Mouse (Mus musculus) right cerebral cortex, postnatal 14 days (tissue): ENCODE data around the gene Xiap.
"Not testable (repeated sequence)": the region's sequence is repeated elsewhere in the genome, so short reads cannot be mapped to it uniquely, and the experiment has no call there.

ENCODE experiments used
- DNase-seq: peaks from one replicate; pipeline ENCODE4 v3.0.0; 2022

The Xiap gene

DNA sequence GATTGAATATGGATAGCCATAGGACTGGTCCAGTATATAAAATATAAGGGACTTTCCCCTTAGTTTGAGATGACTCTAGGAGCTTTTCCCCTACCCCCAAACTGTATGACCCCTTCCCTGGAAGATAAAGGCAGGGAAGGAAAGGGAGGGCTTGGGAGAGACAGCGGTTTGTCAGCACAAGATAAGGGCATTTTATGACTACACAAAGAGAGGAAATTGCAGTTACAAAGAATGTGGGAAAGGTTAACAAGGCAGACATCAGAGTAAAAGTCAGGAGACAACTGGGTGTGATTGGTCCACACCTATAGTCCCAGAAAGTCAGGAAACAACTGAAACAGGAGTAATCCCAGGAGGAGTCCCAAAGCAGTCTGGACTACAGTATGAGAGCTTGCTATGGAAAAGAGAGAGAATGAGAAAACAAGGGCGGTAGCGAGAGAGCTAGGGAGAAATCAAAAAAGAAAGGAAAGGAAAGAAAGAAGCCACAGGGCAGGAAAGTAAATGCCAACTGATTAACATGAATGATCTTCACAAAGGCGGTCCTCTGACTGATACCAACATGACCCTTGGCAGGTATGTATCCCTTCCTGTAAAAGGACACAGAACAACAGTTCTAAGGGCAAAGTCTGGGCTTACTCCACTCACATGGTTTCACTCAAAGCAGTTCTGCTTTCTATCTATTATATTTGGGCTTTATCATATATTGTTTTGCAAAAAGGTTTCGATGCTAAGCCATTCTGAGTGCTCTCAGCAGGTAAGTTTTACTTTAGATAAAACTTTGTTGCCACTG, at the start of gene Xiap:
Xiap (plus strand) TSS at position 398 of the 787 bp plus-strand sequence.
- DNase-seq, result no peak

DNA sequence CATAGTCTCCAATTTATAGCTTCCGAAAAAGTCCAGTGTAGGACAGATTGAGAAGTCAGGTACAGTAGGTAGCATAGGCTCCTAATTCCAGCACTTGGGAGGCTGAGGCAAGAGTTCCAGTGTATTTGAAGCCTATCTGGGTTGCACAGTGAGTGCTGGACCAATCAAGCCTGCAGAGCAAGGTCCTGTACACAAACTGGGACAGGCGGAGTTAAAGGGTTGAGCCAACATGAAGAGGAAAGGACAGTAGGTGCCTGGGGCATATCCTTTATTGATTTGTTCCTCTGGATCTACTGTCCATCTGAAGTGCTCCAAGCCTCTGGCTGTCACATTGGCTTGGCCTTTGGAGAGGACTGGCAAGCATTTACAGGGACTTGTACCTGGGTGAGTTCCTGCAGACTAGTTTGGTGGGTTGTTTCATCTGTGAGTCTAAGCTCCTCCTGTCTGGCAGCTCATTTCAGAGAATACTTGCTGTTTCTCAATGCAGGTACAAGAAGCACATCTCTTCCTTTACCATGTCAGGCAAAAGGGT, 46.7 kb upstream of the Xiap start:
- no peak for DNase-seq

DNA sequence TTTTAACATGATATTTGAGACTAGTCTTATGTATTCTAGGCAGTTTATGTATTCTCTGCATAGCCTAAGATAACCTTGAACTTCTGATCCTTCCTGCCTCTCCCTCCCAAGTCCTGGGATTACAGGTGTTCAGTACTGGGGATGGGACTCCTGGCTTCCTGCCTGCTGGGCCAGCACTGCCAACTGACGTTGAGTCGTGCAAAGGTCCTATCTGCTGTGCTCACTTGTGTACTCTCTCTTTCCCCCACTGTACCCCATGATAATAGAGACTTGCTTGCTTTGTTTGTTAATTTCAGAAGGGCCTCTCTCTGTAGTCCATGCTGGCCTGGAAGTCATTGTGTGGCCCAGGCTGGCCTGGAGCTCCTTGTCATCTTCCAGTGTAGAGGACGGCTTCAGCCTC, 45.7 kb upstream of the Xiap start:
- DNase-seq, result no peak

DNA sequence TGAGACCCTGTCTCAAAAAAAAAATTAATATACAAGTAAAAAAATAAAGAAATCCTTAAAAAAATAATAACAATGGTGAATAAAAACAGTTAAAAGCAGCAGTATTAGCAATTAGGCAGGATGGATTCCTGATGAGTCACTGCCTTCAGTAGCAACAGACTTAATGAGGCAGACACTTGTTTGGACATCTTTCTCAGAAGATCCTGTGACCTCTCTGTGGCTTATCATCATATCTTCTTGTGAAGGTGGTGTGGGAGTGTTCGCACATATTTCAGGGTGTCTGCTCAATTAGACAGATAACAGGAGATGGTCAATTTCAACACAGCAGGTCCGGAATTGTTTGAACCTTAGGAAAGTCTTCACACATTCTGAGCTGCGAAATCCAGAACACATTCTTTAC, 45.0 kb upstream of the Xiap start:
- no peak for DNase-seq

DNA sequence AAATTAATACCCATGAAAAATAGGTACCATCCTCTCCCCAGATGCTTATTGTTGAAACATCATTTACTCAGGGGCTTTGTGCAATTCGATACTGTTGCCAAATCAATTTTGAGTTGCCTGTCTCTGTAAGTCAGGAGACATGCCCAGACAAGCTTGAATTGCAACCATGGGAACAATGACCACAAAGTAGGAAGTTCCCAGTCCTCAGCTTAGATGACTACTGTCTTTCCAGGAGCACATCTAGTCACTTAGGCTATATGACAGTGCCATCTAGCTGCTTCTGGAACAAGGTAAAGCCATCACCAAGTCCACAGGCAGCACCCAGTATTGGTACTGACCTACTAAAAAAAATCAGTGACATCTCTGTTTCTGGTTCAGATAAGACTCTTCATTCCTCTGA, 41.4 kb upstream of the Xiap start:
- no peak for DNase-seq

DNA sequence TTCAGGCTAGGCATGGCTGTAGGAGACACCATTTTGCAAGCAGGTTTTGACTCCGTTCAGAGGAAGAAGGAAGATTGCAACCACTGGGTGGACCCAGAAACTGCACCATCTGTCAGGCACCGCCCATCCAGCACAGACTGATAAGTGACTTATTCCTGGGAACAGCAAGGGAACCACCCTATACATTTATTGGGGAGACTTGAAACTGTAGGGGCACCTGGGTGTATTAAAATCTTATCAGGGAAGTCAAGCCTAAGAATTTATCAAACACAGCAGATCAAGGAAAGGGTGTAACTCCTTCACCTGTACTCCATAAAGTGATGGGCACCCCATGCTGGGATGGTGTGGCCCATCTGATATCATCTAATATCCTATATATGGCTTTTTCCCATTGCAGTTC, 40.0 kb upstream of the Xiap start:
- DNase-seq, result no peak

DNA sequence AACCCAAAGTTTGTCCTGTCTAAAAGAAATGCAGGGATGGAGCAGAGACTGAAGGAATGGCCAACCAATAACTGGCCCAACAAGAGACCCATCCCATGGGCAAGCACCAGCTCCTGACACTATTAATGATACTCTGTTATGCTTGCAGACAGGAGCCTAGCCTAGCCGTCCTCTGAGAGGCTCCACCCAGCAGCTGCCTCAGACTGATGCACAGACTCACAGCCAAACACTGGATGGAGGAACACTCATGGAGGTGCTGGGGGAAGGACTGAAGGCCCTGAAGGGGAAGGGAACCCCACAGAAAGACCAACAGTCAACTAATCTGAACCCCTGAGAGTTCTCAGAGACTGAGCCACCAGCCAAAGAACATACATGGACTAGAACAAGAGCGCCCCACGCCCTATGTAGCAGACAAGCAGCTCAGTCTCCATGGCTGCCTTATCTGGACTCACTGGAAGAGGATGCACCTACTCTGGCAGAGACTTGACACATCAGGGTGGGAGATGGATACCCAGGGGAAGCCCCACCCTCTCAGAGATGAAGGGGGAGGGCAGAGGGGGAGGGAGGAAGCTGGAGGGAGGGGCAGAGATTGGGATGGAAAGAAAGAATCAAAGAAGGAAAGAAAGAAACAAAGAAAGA, 33.6 kb upstream of the Xiap start:
- not testable (repeated sequence) for DNase-seq

DNA sequence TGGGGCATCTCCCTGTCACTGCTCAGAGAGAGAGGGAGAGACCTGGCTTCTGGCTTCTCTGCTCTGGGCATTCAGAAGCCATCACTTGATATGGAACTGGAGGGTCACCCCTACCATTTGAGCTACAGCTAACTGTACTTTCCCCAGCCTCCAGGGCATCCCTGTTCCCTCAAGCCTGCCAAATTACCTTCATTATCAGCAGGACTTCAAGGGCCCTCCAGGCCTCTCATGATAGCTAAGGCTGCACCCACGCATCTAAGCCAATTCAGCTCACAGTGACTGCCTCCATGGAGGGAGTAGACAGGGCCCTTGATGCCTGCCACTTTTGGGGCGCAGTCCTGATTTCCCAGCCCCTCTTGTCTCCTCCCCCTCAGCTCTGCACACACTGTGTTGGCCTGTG, 32.5 kb upstream of the Xiap start:
- not testable (repeated sequence) for DNase-seq

DNA sequence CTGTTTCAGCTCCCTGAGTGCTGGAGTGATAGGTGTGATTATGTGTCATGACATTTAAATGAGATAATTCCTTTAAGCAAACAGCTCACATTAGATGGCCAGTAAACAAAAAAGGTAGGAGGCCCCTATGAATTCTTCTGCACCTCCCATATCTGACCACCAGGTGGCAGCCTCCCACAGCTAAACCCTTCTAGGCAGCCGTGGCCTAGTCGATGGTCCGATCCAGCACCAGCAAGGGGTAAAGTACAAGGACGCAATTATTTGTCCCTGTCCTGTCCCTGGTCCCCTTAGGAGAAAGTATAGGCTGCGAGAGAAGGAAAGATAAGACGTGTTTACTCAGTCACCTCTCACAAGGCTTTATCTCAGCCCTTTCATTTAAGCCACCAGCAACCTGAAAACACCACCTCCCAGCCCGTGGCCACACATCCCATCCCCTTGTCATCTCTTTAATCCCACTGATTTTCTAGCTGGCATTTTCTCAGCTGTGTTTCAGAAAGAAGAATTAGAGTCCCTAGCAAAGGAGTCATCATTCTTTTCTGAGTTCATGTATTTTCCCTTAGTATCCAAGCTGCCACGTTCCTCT, 26.3 kb upstream of the Xiap start:
- DNase-seq, result peak; percentile 68

DNA sequence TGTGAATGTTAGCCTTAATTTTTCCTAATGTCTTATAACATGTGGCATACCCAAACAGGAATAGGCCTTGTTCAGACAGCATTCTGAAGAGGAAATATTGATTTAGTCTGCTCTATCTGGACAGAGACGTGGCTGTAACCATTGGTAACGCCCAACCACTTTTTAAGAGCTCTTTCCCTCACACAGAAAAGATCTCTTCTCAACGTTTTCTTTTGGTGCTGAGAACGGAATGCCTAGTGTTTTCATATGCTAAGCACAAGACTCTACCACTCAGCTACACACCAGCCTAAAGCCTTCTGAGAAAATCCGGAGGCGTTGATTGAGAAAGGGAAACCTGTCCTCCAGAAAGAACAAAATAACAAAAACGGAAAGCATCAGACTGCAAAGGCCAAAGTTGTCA, 25.6 kb upstream of the Xiap start:
- DNase-seq, result no peak

DNA sequence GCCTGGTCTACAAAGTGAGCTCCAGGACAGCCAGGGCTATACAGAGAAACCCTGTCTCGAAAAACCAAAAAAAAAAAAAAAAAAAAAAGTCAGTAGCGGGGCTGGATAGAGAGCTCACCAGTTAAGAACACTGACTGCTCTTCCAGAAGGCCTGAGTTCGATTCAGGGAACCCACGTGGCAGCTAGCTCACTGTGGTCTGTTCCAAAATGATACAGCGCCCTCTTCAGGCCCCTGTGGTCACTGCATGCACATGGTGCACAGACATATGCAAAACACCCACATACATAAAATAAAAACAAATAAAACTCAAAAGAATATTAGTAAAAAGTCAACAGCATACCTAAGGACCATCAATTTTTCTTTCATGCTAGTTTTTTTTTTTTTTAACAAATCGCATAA, 20.0 kb upstream of the Xiap start:
- no peak for DNase-seq

DNA sequence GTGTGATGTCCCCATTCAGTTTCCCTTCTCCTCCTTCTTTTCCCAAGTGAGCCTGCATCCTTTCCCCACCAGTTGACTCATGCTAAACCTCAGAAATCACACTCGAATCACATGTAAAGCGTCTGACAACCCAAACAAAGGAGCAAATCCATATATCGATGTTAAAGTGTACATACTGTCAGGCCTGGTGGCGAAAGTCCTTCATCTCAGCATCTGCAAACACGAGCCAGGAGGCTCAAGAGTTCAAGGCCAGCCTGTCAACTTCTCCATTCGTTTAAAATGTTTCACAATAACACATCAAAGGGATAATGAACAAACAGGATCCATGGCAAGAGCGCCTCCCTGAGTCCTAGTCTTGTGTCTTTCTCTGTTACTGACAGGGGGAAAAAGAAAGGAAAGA, 14.5 kb upstream of the Xiap start:
- DNase-seq, result no peak

DNA sequence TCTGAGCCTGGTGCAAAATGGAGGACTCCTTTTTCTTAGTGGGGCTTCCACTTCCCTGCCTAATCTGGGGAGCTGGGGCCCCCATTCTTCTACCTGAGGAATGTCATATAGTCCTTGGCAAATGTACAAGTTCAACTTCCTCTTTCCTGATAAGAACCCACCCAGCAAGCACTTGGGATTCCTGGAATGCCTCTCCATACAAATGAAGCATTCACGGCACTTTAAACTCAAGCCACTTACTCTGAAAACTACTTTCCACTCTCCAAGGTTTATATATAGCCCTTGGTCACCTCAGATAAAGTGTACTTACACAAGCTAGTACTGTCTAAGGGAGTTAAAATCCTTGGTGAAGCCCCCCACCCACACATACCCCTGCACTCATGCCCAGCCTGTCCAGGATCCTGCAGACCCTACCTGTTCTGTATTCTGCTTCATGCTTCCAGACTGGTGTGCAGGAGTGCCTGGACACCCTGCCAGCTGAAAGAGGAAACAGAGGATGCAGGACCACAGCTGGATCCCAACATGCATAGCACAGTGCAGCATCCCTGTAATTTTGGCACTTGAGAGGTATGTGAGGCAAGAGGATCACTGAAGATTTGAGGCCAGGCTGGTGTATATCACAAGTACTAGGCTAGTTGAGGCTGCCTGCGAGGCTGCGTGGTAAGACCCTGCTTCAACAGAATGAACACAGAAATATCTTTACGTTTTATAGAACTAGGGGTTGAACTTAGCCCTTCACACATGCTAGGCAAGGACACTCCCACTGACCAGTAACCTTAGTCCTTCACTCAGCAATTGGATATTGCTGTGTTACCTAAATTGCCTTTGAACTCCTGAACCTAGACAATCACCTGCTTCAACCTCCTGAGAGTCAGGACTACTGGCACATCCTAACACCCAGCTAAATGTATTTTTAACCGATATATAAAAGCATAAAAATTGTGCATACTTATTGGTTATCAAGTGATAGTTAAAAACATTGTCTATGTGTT, 8.5 kb upstream of the Xiap start:
- no peak for DNase-seq

DNA sequence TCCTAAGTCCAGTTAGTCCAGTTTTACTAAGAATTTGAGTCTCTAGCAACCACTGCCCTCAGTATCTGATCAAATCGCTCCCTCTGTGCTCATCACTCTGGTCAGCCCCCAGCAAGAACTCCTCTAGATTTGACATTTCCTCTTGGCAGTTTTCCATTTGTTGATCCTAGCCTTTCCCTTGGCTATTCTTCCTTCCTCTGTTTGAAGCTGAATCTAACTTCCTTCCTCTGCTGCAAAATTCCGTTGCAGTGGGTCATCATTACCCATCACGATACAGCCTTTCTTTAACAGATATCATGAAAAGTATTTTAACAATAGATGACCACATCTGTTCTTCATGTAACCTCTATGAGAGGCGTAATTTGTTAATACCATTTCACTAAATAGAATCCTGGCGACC, 2.5 kb upstream of the Xiap start:
- DNase-seq, result no peak

DNA sequence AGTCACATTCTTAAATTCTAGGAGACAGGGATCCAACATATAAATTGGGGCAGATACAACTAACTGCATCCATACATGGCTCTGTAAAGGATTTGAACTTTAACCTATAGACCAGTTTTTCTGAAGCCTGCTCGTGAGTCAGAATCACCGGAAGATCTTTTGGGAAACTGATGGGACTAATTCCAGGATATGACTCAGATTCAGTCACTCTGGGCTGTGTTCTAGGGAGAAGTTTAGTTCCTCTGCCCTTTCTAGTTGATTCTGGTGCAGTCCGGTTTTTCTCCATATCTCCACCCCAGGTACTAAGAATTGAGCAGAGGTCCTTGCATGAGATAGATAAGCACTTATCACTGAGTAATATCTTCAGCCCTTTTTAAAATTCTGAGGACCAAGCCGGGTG, 1.6 kb upstream of the Xiap start:
- no peak for DNase-seq

DNA sequence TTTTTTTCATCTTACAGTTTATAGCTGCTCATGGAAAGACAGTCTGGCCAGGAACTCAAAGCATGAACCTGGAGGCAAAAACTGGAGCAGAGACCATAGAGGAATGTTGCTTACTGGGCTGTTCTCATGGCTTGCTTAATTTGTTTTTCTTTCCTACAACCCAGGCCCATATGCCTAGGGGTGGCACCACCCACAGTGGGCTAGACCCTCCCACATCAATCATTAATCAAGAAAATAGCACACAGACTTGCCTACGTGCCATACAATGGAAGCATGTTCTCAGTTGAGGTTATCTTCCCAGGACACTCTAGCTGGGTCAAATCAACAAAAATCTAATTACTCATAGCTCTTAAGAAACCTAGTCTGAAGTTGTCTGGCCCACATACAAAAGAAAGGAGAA, 4.1 kb downstream of the Xiap start:
- no peak for DNase-seq

DNA sequence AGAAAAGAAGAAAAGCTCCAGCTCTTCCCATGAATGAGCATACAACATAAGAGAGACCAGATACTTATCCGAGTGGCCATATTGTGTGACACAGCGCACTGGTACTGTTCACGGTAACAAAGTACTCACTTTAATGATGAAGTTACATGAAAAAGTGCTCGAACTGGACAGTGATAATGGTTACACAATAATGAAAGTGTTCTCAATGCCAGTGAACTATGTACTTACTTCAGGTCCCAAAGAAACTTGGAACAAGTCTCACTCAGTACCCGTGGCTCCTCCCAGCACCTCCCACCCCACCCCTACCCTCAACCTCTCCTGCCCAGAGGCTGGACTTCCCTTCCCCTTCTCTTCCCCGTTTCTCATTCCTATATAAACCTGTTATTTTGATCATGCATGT, 5.6 kb downstream of the Xiap start:
- DNase-seq, result no peak

DNA sequence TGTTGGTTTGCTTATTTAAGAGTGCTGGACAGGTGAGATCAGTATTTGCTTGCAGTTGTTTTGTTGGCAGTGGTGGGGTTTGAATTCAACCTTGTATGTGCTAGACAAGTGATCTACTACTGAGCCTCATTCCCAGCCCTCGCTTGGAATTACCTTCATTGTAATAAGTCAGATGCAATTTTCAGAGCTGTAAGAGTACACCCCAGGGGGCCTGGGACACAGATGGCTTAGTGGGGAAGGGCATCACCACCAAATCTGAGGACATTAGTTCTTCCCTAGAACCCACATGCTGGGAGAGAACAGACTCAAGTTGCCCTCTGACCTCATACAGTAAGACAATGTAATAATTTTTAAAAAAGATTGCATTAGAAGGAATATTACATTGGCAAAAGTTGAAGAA, 7.3 kb downstream of the Xiap start:
- no peak for DNase-seq

DNA sequence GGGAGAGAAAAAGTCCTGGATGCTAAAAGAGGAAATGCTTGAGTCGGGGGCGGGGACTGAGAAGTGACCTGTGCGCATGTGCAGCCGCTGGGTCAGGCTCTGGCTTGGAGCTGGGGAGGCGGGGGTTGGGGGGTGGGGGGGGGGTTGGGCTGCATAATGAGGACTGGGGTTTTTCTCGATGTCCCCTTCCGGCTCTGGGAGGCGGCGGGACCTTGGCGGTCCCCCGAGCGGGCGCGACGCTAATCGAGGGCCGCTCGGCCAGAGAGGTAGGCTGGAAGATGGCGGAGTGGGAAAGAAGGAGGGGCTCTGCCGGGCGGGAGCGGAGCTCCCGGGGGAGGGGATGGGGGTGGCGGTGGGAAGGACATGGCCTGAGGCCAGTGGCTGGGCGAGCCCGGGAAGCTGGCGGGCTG, 8.3 kb downstream of the Xiap start:
- DNase-seq, result peak; percentile 54

DNA sequence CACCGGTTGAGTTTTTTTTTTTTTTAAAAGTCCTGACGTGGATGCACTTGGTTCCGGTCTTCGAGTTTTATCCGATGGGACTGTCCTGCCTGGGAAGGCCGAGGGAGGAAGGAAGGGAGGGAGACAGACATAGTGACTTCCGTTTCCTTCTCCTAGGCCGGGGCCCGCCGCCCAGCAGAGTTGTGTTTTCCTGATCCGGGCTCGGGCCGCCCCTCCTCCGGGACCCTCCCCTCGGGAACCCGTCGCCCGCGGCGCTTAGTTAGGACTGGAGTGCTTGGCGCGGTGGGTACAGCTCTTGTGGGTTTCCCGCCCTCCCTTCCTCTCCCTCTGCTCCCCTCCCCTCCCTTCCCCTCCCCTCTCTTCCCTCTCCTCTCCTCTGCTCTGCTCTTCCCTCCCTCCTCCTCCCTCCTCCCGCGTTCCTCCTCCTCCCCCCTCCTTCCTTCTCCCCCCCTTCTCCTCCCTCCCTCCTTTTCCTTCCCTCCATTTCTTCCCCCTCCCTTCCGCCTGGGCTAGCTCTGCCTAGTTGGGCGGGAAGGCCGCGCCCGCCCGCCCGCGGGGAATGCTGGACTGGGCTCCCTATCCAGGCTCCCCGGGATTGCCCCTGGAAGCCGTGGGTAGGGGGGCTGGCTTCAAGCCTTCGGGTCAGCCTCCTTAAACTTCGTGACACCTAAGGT, 8.9 kb downstream of the Xiap start:
- peak; percentile 60 for DNase-seq

DNA sequence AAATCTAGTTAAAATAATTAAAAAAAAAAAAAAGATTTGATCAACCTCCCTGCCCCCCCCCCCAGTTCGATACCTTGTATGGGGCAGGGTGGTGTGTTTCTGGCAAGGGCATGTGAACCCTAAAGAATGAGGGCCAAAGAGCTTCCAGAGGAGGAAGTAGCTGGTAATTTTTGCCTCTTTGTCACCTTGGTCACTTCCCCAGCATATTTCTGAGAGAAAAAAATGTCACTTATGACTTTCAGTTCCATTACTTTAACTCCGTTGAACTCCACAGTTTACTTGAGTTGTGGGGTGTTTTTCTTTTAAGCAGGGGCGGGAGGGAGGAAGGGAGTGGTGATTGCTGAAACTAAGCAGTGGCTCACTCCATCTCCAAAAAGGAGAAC, 9.4 kb downstream of the Xiap start:
- DNase-seq, result no peak

DNA sequence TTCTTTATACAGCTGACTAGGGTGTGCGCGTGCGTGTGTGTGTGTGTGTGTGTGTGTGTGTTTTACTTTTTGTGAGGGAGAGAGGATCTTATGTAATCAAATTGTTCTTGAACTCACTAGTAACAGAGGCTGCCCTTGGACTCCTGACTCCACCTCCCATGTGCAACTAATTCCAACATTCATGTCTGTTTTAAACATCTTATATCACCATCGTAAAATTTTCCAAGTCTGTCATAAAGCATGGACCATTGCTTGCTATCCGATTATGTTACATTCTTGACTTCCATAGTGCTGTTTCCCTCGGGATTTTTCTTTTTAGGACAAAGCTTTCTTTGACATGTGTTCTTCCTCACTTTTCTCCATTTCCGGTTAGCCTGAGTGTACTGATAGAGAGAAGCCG, 28.3 kb downstream of the Xiap start:
- DNase-seq, result no peak
